Mouse (Mus musculus): ENCODE measurements around the gene Usp2. TPM values are rescaled to one million over a fixed set of nuclear protein-coding genes. Genes with fewer than 3 reads are reported as not detected.

The Usp2 gene
- total RNA-seq, 2 experiments from 2014 or later: 102 to 133 TPM

GRCm38 (mm10) chr9:44045884-44046272, 20.9 kb upstream of the Usp2 start:
- no peak for DNase-seq

- no peak for DNase-seq
Measured at GRCm38 (mm10) chr9:44046426-44046825, 20.4 kb upstream of the Usp2 start.

GRCm38 (mm10) chr9:44047071-44047470, 19.8 kb upstream of the Usp2 start:
- DNase-seq: no peak

GRCm38 (mm10) chr9:44047571-44048490, 19.0 kb upstream of the Usp2 start:
- no peak for DNase-seq

- no peak for DNase-seq
Measured at GRCm38 (mm10) chr9:44048541-44049380, 18.1 kb upstream of the Usp2 start.

GRCm38 (mm10) chr9:44049381-44050165, 17.2 kb upstream of the Usp2 start:
- no peak for DNase-seq

GRCm38 (mm10) chr9:44052855-44053254, 14.0 kb upstream of the Usp2 start:
- no peak for DNase-seq

- DNase-seq: no peak
Measured at GRCm38 (mm10) chr9:44053936-44054335, 12.9 kb upstream of the Usp2 start.

- no peak for DNase-seq
Measured at GRCm38 (mm10) chr9:44058606-44059005, 8.2 kb upstream of the Usp2 start.

GRCm38 (mm10) chr9:44065177-44065576, 1.6 kb upstream of the Usp2 start:
- DNase-seq: no peak

- DNase-seq: no peak
Measured at GRCm38 (mm10) chr9:44067241-44067959, 579 bp downstream of the Usp2 start.

GRCm38 (mm10) chr9:44067960-44068330, 1.1 kb downstream of the Usp2 start:
- no peak for DNase-seq

GRCm38 (mm10) chr9:44069252-44069651, 2.4 kb downstream of the Usp2 start:
- DNase-seq: no peak

- DNase-seq: no peak
Measured at GRCm38 (mm10) chr9:44070113-44070843, 3.5 kb downstream of the Usp2 start.

GRCm38 (mm10) chr9:44070844-44071231, 4.0 kb downstream of the Usp2 start:
- DNase-seq: no peak

GRCm38 (mm10) chr9:44071914-44072598, 5.2 kb downstream of the Usp2 start:
- no peak for DNase-seq

GRCm38 (mm10) chr9:44072599-44072915, 5.7 kb downstream of the Usp2 start:
- no peak for DNase-seq

- no peak for DNase-seq
Measured at GRCm38 (mm10) chr9:44073115-44073514, 6.3 kb downstream of the Usp2 start.

- no peak for DNase-seq
Measured at GRCm38 (mm10) chr9:44074395-44075275, 7.8 kb downstream of the Usp2 start.

Measured in gastrocnemius, postnatal 10 days (tissue).